Mouse (Mus musculus): ENCODE measurements at regions not wholly inside any gene's neighbourhood (a gene's known extent, or its start where the extent isn't known, plus 50 kb on each side); places are given as distances from the start of the nearest gene placed in this dataset.

- Histone ChIP-seq H3K36me3 (no peaks in the 10 kb centered on the region), H3K4me1 (peaks cover 11% of the 10 kb centered on the region; the same call in 1 of the 2 replicates), H3K4me3 (no peak overlapping the region), H3K9me3 (replicated peaks) (no peaks in the 10 kb centered on the region), H3K27me3 (ENCODE audit: low read depth, poor library complexity, severe bottlenecking) (peaks cover 71% of the 10 kb centered on the region), H3K27ac (no peak overlapping the region)
- WGBS: 15% methylated on average over 6 of the region's 6 CpGs
- no peak for DNase-seq (ENCODE audit: low spot score)
Measured at GRCm38 (mm10) chr7:136666707-136667106, 227.7 kb upstream of the Mgmt start.

- H3K9me3 ChIP-seq (replicated peaks): no peaks in the 10 kb centered on the region
- peaks cover 29% of the 10 kb centered on the region for H3K4me1 ChIP-seq
- H3K36me3 ChIP-seq: no peaks in the 10 kb centered on the region
- no peak overlapping the region for H3K4me3 ChIP-seq
- DNase-seq (ENCODE audit: low spot score): no peak
- H3K27me3 ChIP-seq (ENCODE audit: low read depth, poor library complexity, severe bottlenecking): peaks cover 95% of the 10 kb centered on the region
- no peak overlapping the region for H3K27ac ChIP-seq
- 79% methylated on average over 7 of the region's 7 CpGs for WGBS
Measured at GRCm38 (mm10) chr7:136670675-136671074, 223.7 kb upstream of the Mgmt start.

DNA sequence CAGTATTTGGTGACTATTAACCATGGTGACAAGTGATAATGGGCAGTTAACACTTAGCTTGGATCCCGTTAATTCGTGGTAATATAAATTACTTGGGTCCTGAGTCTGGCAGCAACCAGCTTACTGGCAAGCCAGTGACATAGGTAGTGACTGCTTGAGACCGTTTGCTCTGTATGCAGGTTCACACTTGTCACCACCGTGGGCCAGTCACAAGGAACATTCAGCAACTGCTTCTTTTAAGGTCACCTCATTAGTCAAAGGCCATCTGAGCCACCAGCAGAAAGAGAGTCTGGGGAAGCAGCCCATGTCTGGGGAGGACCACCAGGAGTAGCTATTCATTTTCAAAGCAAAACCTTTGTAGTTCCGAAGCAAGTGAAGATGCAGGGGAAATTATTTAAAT is 220.3 kb upstream of the Mgmt start:
- WGBS: 22% methylated on average over 5 of the region's 5 CpGs
- no peak overlapping the region for H3K27ac ChIP-seq
- H3K36me3 ChIP-seq: no peaks in the 10 kb centered on the region
- no peak overlapping the region for H3K4me3 ChIP-seq
- H3K9me3 ChIP-seq (replicated peaks): no peaks in the 10 kb centered on the region
- DNase-seq (ENCODE audit: low spot score): no peak
- peaks cover 43% of the 10 kb centered on the region for H3K4me1 ChIP-seq
- peaks cover 91% of the 10 kb centered on the region for H3K27me3 ChIP-seq (ENCODE audit: low read depth, poor library complexity, severe bottlenecking)

DNA sequence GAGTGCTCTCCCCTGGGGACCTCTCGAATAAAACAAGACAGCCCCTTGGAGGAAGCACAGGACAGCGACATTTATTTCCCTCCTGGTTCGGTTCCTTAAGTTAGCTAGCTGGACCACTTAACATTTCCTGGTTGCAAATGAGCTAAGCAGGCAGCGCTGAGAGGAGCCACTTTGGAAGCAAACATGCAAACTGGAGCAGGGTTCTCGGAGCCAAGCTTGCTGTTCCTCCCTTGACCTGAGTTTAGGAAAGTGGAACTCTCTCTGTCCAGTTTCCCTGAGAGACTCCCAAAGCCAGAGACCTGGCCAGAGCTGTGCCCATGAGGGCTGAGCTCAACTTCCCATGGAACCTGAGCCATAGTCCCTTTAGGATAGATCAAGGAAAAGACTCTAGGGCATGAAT is 219.4 kb upstream of the Mgmt start:
- H3K4me1 ChIP-seq: peaks cover 43% of the 10 kb centered on the region
- no peak overlapping the region for H3K4me3 ChIP-seq
- H3K36me3 ChIP-seq: no peaks in the 10 kb centered on the region
- peaks cover 91% of the 10 kb centered on the region for H3K27me3 ChIP-seq (ENCODE audit: low read depth, poor library complexity, severe bottlenecking)
- H3K9me3 ChIP-seq (replicated peaks): no peaks in the 10 kb centered on the region
- DNase-seq (ENCODE audit: low spot score): no peak
- WGBS: 43% methylated on average over 5 of the region's 5 CpGs
- H3K27ac ChIP-seq: no peak overlapping the region

DNA sequence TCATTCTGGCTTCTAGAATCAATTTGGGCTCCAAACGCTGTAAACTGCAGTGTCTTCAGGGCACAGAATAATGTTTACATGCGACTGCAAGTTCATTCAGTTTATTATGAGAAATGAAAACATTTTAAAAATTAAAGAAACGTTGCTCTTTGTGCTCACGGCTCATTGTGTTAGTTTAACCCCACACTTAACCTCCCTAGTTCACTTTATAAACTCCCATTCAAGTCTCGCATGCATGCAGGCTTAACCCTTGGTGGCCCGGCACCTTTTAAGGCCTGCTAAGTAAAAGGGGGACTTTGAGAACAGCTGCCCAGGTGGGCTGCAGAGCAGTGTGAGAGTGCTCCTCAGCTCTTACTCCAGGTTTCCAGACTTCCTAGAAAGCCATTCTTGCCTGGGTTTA is 218.3 kb upstream of the Mgmt start:
- Histone ChIP-seq H3K4me1 (peaks cover 39% of the 10 kb centered on the region), H3K4me3 (no peak overlapping the region), H3K27me3 (ENCODE audit: low read depth, poor library complexity, severe bottlenecking) (peaks cover 91% of the 10 kb centered on the region), H3K9me3 (replicated peaks) (no peaks in the 10 kb centered on the region), H3K36me3 (no peaks in the 10 kb centered on the region), H3K27ac (no peak overlapping the region)
- WGBS: 46% methylated on average over 6 of the region's 6 CpGs
- DNase-seq (ENCODE audit: low spot score): no peak

DNA sequence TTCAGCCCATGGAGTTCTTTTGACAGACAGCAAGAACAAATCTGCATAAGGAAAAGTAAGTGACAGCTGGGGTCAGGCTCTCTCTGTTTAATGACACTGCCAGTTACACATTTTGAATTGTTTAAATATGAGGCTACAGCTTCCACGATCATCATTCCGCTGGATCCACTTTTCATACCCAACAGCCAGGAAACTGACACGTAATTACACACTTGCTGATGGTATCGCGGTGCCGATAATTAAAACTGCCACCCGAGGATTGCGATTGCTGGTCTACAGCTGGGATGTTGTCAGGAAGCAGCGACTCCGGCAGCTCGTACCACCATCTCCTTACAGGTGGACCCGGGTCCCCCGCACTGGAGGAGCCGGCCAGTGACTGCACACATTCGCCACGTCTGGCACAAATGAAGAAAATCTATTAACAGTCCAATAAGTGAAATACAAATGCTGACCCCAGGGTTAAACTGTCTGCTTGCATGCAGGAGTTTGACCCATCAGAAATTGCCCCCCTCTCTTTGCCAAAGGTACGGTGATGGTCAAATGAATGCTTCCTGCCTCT is 217.3 kb upstream of the Mgmt start:
- Histone ChIP-seq H3K9me3 (replicated peaks) (no peaks in the 10 kb centered on the region), H3K27ac (no peak overlapping the region), H3K36me3 (no peaks in the 10 kb centered on the region), H3K4me3 (no peak overlapping the region), H3K4me1 (peaks cover 39% of the 10 kb centered on the region), H3K27me3 (ENCODE audit: low read depth, poor library complexity, severe bottlenecking) (peaks cover 83% of the 10 kb centered on the region)
- DNase-seq (ENCODE audit: low spot score): no peak
- 81% methylated on average over 17 of the region's 17 CpGs for WGBS

GRCm38 (mm10) chr7:136689579-136689978 is 204.8 kb upstream of the Mgmt start:
- no peaks in the 10 kb centered on the region for H3K9me3 ChIP-seq (replicated peaks)
- WGBS: 43% methylated on average over 6 of the region's 6 CpGs
- H3K4me3 ChIP-seq: no peak overlapping the region
- peaks cover 35% of the 10 kb centered on the region for H3K4me1 ChIP-seq
- no peaks in the 10 kb centered on the region for H3K36me3 ChIP-seq
- no peak overlapping the region for H3K27ac ChIP-seq
- peaks cover 40% of the 10 kb centered on the region for H3K27me3 ChIP-seq (ENCODE audit: low read depth, poor library complexity, severe bottlenecking)
- DNase-seq (ENCODE audit: low spot score): no peak

DNA sequence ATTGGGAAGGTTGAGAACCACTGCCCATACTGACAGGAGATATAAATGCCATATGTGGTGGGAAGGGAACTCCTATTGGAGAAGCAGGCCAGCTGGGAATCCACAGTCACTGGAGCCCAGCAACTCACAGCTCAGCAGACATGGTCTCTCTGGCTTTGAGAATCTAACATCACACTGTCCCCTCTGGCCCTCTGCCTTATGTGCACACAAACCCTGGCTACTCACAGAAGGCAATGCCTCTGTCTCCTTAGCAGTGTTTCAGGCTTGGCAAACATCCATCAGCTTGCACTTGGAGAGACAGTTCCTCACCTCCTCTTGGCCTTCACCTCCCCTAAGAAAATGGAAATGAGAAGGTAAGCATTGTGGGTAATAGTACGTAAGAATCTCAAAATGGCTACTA is 188.2 kb upstream of the Mgmt start:
- H3K4me3 ChIP-seq: no peak overlapping the region
- 0 out of 2 replicates have a peak, but pooled peaks cover 7% of the 10 kb centered on the region for H3K27me3 ChIP-seq (ENCODE audit: low read depth, poor library complexity, severe bottlenecking)
- no peak for DNase-seq (ENCODE audit: low spot score)
- 93% methylated on average over 1 of the region's 1 CpGs for WGBS
- no peaks in the 10 kb centered on the region for H3K36me3 ChIP-seq
- H3K4me1 ChIP-seq: peaks cover 8% of the 10 kb centered on the region
- H3K9me3 ChIP-seq (replicated peaks): no peaks in the 10 kb centered on the region
- H3K27ac ChIP-seq: no peak overlapping the region

DNA sequence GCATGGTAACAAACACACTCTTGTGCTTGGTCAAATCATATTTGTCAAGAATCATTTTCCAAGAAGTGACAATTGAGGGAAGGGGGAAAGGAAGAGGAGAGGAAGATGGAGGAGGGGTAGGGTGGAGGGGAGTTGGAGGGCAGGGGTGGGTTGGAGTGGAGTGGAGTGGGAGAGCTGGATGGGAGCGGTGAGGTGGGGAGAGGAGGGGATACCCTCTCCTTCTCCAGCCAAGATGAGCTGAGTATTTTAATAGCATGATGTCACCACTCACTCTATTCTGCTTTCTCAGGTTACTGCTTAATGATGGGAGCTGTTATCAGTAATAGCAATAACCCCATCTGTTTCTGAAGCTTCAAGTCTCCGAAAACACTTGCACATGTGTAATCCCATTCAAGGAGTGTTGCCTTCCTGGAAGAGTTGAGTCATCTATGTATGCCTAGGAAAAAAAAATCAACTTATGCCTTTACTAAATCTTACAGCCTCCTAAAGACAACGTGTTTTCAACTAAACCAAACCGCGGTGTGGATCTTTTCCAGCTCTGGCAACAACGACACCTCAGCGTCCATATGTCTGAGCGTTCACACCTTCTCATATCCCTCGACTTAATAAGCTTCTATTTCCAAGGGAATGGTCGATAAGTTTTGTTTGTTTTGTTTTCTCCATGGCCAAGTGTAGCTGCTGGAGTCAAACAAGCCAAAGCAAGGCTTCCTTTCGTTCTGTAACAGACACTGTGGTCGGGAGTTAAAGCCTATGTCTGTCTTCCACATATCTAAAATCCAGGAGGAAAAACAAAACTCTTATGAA is 187.0 kb upstream of the Mgmt start:
- H3K9me3 ChIP-seq (replicated peaks): no peaks in the 10 kb centered on the region
- H3K36me3 ChIP-seq: no peaks in the 10 kb centered on the region
- no peak for DNase-seq (ENCODE audit: low spot score)
- 0 out of 2 replicates have a peak, but pooled peaks cover 7% of the 10 kb centered on the region for H3K27me3 ChIP-seq (ENCODE audit: low read depth, poor library complexity, severe bottlenecking)
- H3K4me1 ChIP-seq: peaks cover 8% of the 10 kb centered on the region
- 86% methylated on average over 12 of the region's 12 CpGs for WGBS
- H3K27ac ChIP-seq: no peak overlapping the region
- H3K4me3 ChIP-seq: no peak overlapping the region

GRCm38 (mm10) chr7:136708004-136708435 is 186.4 kb upstream of the Mgmt start:
- no peak overlapping the region for H3K27ac ChIP-seq
- 59% methylated on average over 5 of the region's 5 CpGs for WGBS
- 0 out of 2 replicates have a peak, but pooled peaks cover 7% of the 10 kb centered on the region for H3K27me3 ChIP-seq (ENCODE audit: low read depth, poor library complexity, severe bottlenecking)
- no peaks in the 10 kb centered on the region for H3K36me3 ChIP-seq
- H3K4me3 ChIP-seq: no peak overlapping the region
- peaks cover 15% of the 10 kb centered on the region for H3K4me1 ChIP-seq
- no peaks in the 10 kb centered on the region for H3K9me3 ChIP-seq (replicated peaks)
- DNase-seq (ENCODE audit: low spot score): no peak

- 0 out of 2 replicates have a peak, but pooled peaks cover 7% of the 10 kb centered on the region for H3K27me3 ChIP-seq (ENCODE audit: low read depth, poor library complexity, severe bottlenecking)
- no peaks in the 10 kb centered on the region for H3K9me3 ChIP-seq (replicated peaks)
- H3K4me1 ChIP-seq: peaks cover 23% of the 10 kb centered on the region
- no peaks in the 10 kb centered on the region for H3K36me3 ChIP-seq
- no peak overlapping the region for H3K4me3 ChIP-seq
- 73% methylated on average over 3 of the region's 3 CpGs for WGBS
- DNase-seq (ENCODE audit: low spot score): no peak
- H3K27ac ChIP-seq: no peak overlapping the region
Measured at GRCm38 (mm10) chr7:136710653-136711052, 183.8 kb upstream of the Mgmt start.

- DNase-seq (ENCODE audit: low spot score): peak; percentile 37
- Histone ChIP-seq H3K4me3 (no peak overlapping the region), H3K4me1 (peaks cover 19% of the 10 kb centered on the region), H3K9me3 (replicated peaks) (no peaks in the 10 kb centered on the region), H3K36me3 (no peaks in the 10 kb centered on the region), H3K27ac (peak overlapping the region; percentile 62), H3K27me3 (ENCODE audit: low read depth, poor library complexity, severe bottlenecking) (0 out of 2 replicates have a peak, but pooled peaks cover 7% of the 10 kb centered on the region)
- WGBS: 74% methylated on average over 16 of the region's 16 CpGs
Measured at GRCm38 (mm10) chr7:136712962-136713640, 181.3 kb upstream of the Mgmt start.

All from limb, embryonic 10.5 days (tissue).